Mouse (Mus musculus) midbrain, embryonic 16.5 days (tissue): ENCODE results near the gene Msantd3. TPM values are rescaled to one million over a fixed set of nuclear protein-coding genes. Genes with fewer than 3 reads are reported as not detected.

Source experiments
- ATAC-seq: fragments of 200-750 bp; cut with Nextera tagmentation; 2 replicates; pipeline ENCODE4 v1.8.0; 2017; ENCODE audit warnings: moderate TSS enrichment
- H3K27ac ChIP-seq: fragments of 300-500 bp; sonication (generic); 2 replicates; pipeline ENCODE4 v1.5.1; 2014; ENCODE audit warnings: mild to moderate bottlenecking, low read length, mixed read lengths
- H3K27me3 ChIP-seq: fragments of 300-500 bp; sonication (generic); 2 replicates; pipeline ENCODE4 v1.6.1; 2014; ENCODE audit warnings: low read depth, low read length, mixed read lengths; ENCODE audit not compliant: control insufficient read depth, insufficient read depth
- H3K36me3 ChIP-seq: fragments of 300-500 bp; sonication (generic); 2 replicates; pipeline ENCODE4 v1.6.1; 2014; ENCODE audit warnings: mild to moderate bottlenecking, low read length, moderate library complexity, mixed read lengths; ENCODE audit not compliant: control insufficient read depth, insufficient read depth
- H3K4me1 ChIP-seq: fragments of 300-500 bp; sonication (generic); 2 replicates; pipeline ENCODE4 v1.6.1; 2014; ENCODE audit warnings: mild to moderate bottlenecking, low read length, mixed read lengths; ENCODE audit not compliant: control insufficient read depth, insufficient read depth
- H3K4me2 ChIP-seq: fragments of 300-500 bp; sonication (generic); 2 replicates; pipeline ENCODE4 v1.6.1; 2014; ENCODE audit warnings: mild to moderate bottlenecking, low read length, mixed read lengths
- H3K4me3 ChIP-seq: fragments of 300-500 bp; sonication (generic); 2 replicates; pipeline ENCODE4 v1.5.1; 2014; ENCODE audit warnings: low read depth, mild to moderate bottlenecking, low read length, moderate library complexity, mixed read lengths
- H3K9ac ChIP-seq: fragments of 300-500 bp; sonication (generic); 2 replicates; pipeline ENCODE4 v1.6.1; 2014; ENCODE audit warnings: low read depth, low read length, mixed read lengths
- H3K9me3 ChIP-seq: fragments of 300-500 bp; sonication (generic); replicated peaks from 2 replicates; pipeline ENCODE4 v1.6.1; 2014; ENCODE audit warnings: mild to moderate bottlenecking, low read length, mixed read lengths; ENCODE audit not compliant: control insufficient read depth, poor library complexity, severe bottlenecking
- WGBS: fragments of 180-500 bp; shearing (Covaris S2); extraction: QIAGEN DNeasy Blood & Tissue Kit; methylation state at CpG from one replicate; pipeline ENCODE4 v1.1.7; 2014; 5-methylcytosine and 5-hydroxymethylcytosine counted together
- polyA plus RNA-seq: library from polyadenylated mRNA; unstranded; fragments of >200 nt; fragmentation: Nextera tagmentation; extraction: Ambion mirVana; gene quantifications from 2 replicates; pipeline ENCODE4 v1.2.1, GENCODE M21; 2015

The Msantd3 gene
- polyA plus RNA-seq, 1 experiment from 2014 or later: 23.6 TPM

DNA sequence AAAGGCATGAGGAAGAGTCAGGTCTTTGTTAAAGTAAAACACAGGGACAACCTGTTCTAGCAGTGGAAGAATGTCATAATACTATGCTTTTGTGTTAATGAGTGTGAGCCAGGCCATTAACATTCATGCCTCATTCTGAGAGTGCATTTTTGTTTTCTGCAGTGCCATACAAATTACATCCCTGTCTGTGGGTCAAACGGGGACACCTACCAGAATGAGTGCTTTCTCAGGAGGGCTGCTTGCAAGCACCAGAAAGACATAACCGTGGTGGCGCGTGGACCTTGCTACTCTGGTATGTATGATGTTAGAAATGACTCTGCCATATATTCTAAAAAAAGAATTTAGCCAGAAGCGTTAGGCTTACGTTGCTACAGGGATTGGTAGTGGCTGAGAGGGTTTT, 70.5 kb downstream of the Msantd3 start:
- Histone ChIP-seq H3K9ac (no peak overlapping the region), H3K27me3 (no peaks in the 10 kb centered on the region), H3K4me1 (no peaks in the 10 kb centered on the region), H3K9me3 (no peaks in the 10 kb centered on the region), H3K36me3 (peaks cover 5% of the 10 kb centered on the region; the same call in 1 of the 2 replicates), H3K27ac (no peak overlapping the region), H3K4me2 (no peak overlapping the region), H3K4me3 (no peak overlapping the region)
- ATAC-seq: no peak
- 83% methylated on average over 6 of the region's 6 CpGs for WGBS

Other genes with a start within 250 kb of the Msantd3 start
- gene Tex10, start 66.5 kb upstream of the Msantd3 start, polyA plus RNA-seq: 37.6 and 41.2 TPM in 2 replicates
- 228 and 263 TPM in 2 replicates for gene Tmeff1, start 45.2 kb downstream of the Msantd3 start, polyA plus RNA-seq
- gene Cavin4, start 123.6 kb downstream of the Msantd3 start, polyA plus RNA-seq: 1.2 and 1.5 TPM in 2 replicates